Mouse (Mus musculus) CH12.LX (cell line): Measurements from ENCODE around the gene Muc3a.

ENCODE experiments used
- BHLHE40 ChIP-seq: IDR thresholded peaks from 2 replicates; pipeline ENCODE4 v1.6.1; 2011; ENCODE audit warnings: mild to moderate bottlenecking, low read depth, low read length, improper control_type of control experiment
- CHD1 ChIP-seq: IDR thresholded peaks from 2 replicates; pipeline ENCODE4 v1.6.1; 2012; ENCODE audit warnings: low read depth, low read length, improper control_type of control experiment, inconsistent platforms
- CTCF ChIP-seq, 2 experiments: IDR thresholded peaks in 1 of 2; conservative IDR thresholded peaks in 1 of 2; 2 replicates each; pipeline ENCODE4 v1.5.1; 2011 to 2012; ENCODE audit warnings: low read depth in 2 of 2, low read length in 2 of 2, improper control_type of control experiment in 1 of 2, inconsistent platforms in 1 of 2, mild to moderate bottlenecking in 1 of 2, moderate library complexity in 1 of 2
- E2F4 ChIP-seq: IDR thresholded peaks from 2 replicates; pipeline ENCODE4 v1.6.1; 2011; ENCODE audit warnings: low read depth, low read length, improper control_type of control experiment; ENCODE audit not compliant: insufficient replicate concordance
- GABPA ChIP-seq: IDR thresholded peaks from 2 replicates; pipeline ENCODE4 v1.6.1; 2012; ENCODE audit warnings: low read depth, low read length, improper control_type of control experiment, inconsistent platforms; ENCODE audit not compliant: insufficient replicate concordance
- MAX ChIP-seq: IDR thresholded peaks from 2 replicates; pipeline ENCODE4 v1.6.1; 2011; ENCODE audit warnings: low read length, improper control_type of control experiment
- POLR2A ChIP-seq: IDR thresholded peaks from 2 replicates; pipeline ENCODE4 v1.6.1; 2011; ENCODE audit warnings: low read depth, mild to moderate bottlenecking, improper control_type of control experiment, low read length
- POLR2AphosphoS2 ChIP-seq: IDR thresholded peaks from 2 replicates; pipeline ENCODE4 v1.6.1; 2011; ENCODE audit warnings: low read depth, low read length, improper control_type of control experiment
- SMC3 ChIP-seq: IDR thresholded peaks from 2 replicates; pipeline ENCODE4 v1.6.1; 2011; ENCODE audit warnings: low read depth, low read length, improper control_type of control experiment
- TBP ChIP-seq: conservative IDR thresholded peaks from 2 replicates; pipeline ENCODE4 v1.6.1; 2011; ENCODE audit warnings: low read depth, low read length, improper control_type of control experiment
- UBTF ChIP-seq: IDR thresholded peaks from 2 replicates; pipeline ENCODE4 v1.6.1; 2012; ENCODE audit warnings: low read depth, mild to moderate bottlenecking, inconsistent platforms, low read length, improper control_type of control experiment, moderate library complexity
- ZC3H11A ChIP-seq: IDR thresholded peaks from 2 replicates; pipeline ENCODE4 v1.6.1; 2012; ENCODE audit warnings: low read depth, mild to moderate bottlenecking, inconsistent platforms, low read length, improper control_type of control experiment
- ZKSCAN1 ChIP-seq: IDR thresholded peaks from 2 replicates; pipeline ENCODE4 v1.6.1; 2012; ENCODE audit warnings: low read depth, inconsistent platforms, low read length, improper control_type of control experiment, borderline replicate concordance
- ZNF384 ChIP-seq: IDR thresholded peaks from 2 replicates; pipeline ENCODE4 v1.6.1; 2012; ENCODE audit warnings: low read depth, low read length, improper control_type of control experiment, inconsistent platforms

- TF ChIP-seq ZKSCAN1, result no peak
- TF ChIP-seq GABPA, result no peak
- TF ChIP-seq CTCF (conservative IDR thresholded peaks at IDR 0.05 in 1 of 2, IDR thresholded peaks at IDR 0.05 in 1 of 2; ENCODE audit: low read depth in 2 of 2, low read length in 2 of 2), result no peak
- TF ChIP-seq E2F4, result no peak
- no peak for TF ChIP-seq POLR2AphosphoS2
- TF ChIP-seq BHLHE40, result no peak
- TF ChIP-seq TBP, result no peak
- no peak for TF ChIP-seq CHD1
- TF ChIP-seq UBTF, result no peak
- TF ChIP-seq POLR2A, result no peak
- TF ChIP-seq ZNF384, result no peak
- no peak for TF ChIP-seq SMC3
- TF ChIP-seq MAX, result no peak
- TF ChIP-seq ZC3H11A, result no peak
These were observed 917 bp downstream of the Muc3a start for GRCm38 (mm10) chr5:137211114-137211829.
